Mouse (Mus musculus) embryonic facial prominence, embryonic 10.5 days (tissue): ENCODE data around the gene Ntn5. TPM values are rescaled to one million over a fixed set of nuclear protein-coding genes. Genes with fewer than 3 reads are reported as not detected.

Experiments
- DNase-seq: peaks from one replicate; pipeline ENCODE4 v3.0.0-alpha.2; 2017; ENCODE audit warnings: low spot score
- H3K27ac ChIP-seq: fragments of 300-500 bp; sonication (generic); replicated peaks from 2 replicates; pipeline ENCODE4 v1.5.1; 2016; ENCODE audit warnings: mild to moderate bottlenecking
- H3K27me3 ChIP-seq: fragments of 300-500 bp; sonication (generic); replicated peaks from 2 replicates; pipeline ENCODE4 v1.6.1; 2016; ENCODE audit warnings: low read depth, mild to moderate bottlenecking; ENCODE audit not compliant: poor library complexity, severe bottlenecking
- H3K36me3 ChIP-seq: fragments of 300-500 bp; sonication (generic); replicated peaks from 2 replicates; pipeline ENCODE4 v1.6.1; 2016; ENCODE audit warnings: mild to moderate bottlenecking, moderate library complexity
- H3K4me1 ChIP-seq: fragments of 300-500 bp; sonication (generic); 2 replicates; pipeline ENCODE4 v1.6.1; 2016
- H3K4me3 ChIP-seq: fragments of 300-500 bp; sonication (generic); 2 replicates; pipeline ENCODE4 v1.5.1; 2016; ENCODE audit warnings: mild to moderate bottlenecking, moderate library complexity
- H3K9me3 ChIP-seq: fragments of 300-500 bp; sonication (generic); 2 replicates; pipeline ENCODE4 v1.6.1; 2016; ENCODE audit warnings: mild to moderate bottlenecking
- WGBS: fragments of 180-500 bp; shearing (Covaris S2); methylation state at CpG from one replicate; pipeline ENCODE4 v1.1.7; 2016; 5-methylcytosine and 5-hydroxymethylcytosine counted together
- polyA plus RNA-seq: library from polyadenylated mRNA; unstranded; fragments of >200 nt; fragmentation: Nextera tagmentation; extraction: Ambion mirVana; gene quantifications from 2 replicates; pipeline ENCODE4 v1.2.1, GENCODE M21; 2016

Gene Ntn5
- polyA plus RNA-seq, 1 experiment from 2014 or later: 0.42 TPM

DNA sequence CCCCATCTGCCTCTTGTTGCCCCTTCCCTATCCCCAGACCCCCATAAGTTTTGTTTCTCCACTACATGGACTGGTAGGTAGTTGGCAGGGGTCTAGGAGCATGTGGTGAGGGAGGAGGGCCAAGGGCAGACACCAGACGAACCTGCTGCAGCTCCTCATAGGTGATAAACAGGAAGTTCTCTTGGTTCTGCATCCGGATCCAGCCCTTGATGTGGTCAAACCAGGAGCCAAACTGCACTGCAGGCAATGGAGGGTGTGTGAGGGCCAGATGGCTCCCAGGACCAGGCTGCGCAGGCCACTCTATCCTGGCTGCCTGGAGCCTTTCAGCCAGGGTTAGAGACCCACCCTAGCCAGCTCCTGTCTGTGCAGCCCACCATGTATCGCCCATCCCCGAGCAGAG, 49.7 kb downstream of the Ntn5 start:
- Histone ChIP-seq H3K4me3 (no peak overlapping the region), H3K27me3 (no peaks in the 10 kb centered on the region), H3K4me1 (peaks cover 23% of the 10 kb centered on the region), H3K27ac (no peak overlapping the region), H3K9me3 (no peaks in the 10 kb centered on the region), H3K36me3 (peaks cover 16% of the 10 kb centered on the region)
- WGBS: 87% methylated on average over 5 of the region's 5 CpGs
- no peak for DNase-seq

DNA sequence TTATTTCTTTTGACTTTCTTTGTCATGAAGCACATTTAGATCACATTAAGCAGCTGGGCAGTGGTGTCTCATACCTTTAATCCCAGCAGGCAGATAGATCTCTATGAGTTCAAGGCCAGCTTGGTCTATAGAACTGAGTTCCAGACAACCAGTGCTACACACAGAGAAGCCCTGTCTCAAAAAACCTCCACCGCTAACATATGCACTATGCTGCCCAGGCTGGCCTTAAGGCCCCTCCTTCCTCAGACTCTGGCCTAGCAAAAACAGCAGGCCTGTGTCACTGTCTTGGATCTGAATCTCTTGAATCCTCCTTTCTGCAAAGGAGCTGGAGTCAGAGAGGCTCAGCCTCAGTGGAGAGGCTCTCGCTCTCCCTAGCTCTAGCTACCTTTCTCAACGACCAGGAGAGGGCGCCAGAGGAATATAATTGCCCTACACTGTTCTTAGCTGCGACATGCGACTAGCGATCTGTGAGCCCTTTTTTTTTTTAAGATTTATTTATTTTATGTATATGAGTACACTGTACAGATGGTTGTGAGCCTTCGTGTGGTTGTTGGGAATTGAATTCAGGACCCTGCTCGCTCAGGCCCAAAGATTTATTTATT, 55.4 kb downstream of the Ntn5 start:
- no peak overlapping the region for H3K27ac ChIP-seq
- H3K4me1 ChIP-seq: peaks cover 9% of the 10 kb centered on the region
- H3K36me3 ChIP-seq: no peaks in the 10 kb centered on the region
- peak; percentile 85 for DNase-seq
- peaks cover 16% of the 10 kb centered on the region for H3K27me3 ChIP-seq
- no peaks in the 10 kb centered on the region for H3K9me3 ChIP-seq
- 9% methylated on average over 9 of the region's 9 CpGs for WGBS
- H3K4me3 ChIP-seq: no peak overlapping the region

DNA sequence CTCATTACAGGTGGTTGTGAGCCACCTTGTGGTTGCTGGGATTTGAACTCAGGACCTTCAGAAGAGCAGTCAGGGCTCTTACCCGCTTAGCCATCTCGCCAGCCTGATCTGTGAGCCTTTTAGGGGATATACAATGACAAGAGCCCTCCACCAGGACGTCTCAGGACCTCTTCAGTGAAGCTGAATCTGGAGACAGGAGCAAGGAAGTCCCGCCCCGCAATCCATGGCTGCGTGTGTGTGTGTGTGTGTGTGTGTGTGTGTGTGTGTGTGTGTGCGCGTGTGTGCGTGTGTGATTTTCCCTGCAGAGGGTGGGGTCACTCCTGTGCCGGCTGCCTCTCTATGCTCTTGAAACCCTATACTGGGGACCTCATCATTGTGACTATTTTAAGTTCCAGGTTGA, 56.0 kb downstream of the Ntn5 start:
- no peaks in the 10 kb centered on the region for H3K36me3 ChIP-seq
- H3K4me3 ChIP-seq: no peak overlapping the region
- no peak for DNase-seq
- no peak overlapping the region for H3K27ac ChIP-seq
- H3K4me1 ChIP-seq: peaks cover 9% of the 10 kb centered on the region
- 70% methylated on average over 10 of the region's 10 CpGs for WGBS
- H3K9me3 ChIP-seq: no peaks in the 10 kb centered on the region
- peaks cover 16% of the 10 kb centered on the region for H3K27me3 ChIP-seq

DNA sequence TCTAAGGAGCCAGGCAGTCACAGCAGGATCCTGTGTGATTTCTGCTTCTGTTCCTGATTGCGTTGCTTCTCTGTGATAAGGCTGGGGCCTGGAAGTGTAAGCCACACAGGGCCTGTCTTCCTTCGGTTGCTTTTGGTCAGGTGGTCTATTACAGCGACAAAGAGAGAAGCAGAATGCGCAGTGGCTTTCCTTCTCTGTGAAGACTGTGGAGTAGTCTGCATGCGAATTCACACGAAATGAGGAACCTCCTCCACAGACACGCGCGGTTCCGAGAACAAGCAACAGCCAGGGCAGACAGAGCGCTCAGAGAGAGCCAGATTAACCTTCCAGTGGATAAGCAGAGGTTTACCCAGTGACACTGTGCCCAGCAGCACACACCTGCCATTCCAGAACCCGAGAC, 57.5 kb downstream of the Ntn5 start:
- 89% methylated on average over 12 of the region's 12 CpGs for WGBS
- no peak overlapping the region for H3K27ac ChIP-seq
- peaks cover 16% of the 10 kb centered on the region for H3K27me3 ChIP-seq
- H3K9me3 ChIP-seq: no peaks in the 10 kb centered on the region
- no peaks in the 10 kb centered on the region for H3K36me3 ChIP-seq
- H3K4me3 ChIP-seq: no peak overlapping the region
- no peak for DNase-seq
- H3K4me1 ChIP-seq: peaks cover 9% of the 10 kb centered on the region

DNA sequence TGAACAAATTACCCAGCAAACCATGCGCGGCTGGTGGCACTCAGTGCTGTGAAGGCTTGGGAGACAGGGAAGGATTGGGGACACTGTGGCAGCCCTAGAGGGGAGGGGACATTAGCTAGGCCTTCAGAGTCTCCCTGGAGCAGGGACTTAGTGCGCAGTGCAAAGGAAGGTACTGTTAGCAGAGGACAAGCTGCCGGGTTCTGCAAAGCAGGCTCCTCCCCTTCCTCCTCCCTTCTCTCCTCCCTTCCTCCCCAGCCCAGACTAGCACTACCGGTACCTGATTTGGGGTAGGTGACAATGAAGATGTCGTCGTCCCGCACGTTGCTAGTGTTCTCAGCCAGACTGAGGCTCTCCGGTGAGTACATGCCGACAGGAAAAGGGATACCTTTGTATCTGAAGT, 58.0 kb downstream of the Ntn5 start:
- no peaks in the 10 kb centered on the region for H3K36me3 ChIP-seq
- H3K4me1 ChIP-seq: peaks cover 9% of the 10 kb centered on the region
- H3K9me3 ChIP-seq: 0 out of 2 replicates have a peak, but pooled peaks cover 3% of the 10 kb centered on the region
- no peak for DNase-seq
- WGBS: 35% methylated on average over 11 of the region's 11 CpGs
- peak overlapping the region; percentile 42 for H3K4me3 ChIP-seq
- H3K27ac ChIP-seq: no peak overlapping the region
- peaks cover 16% of the 10 kb centered on the region for H3K27me3 ChIP-seq

DNA sequence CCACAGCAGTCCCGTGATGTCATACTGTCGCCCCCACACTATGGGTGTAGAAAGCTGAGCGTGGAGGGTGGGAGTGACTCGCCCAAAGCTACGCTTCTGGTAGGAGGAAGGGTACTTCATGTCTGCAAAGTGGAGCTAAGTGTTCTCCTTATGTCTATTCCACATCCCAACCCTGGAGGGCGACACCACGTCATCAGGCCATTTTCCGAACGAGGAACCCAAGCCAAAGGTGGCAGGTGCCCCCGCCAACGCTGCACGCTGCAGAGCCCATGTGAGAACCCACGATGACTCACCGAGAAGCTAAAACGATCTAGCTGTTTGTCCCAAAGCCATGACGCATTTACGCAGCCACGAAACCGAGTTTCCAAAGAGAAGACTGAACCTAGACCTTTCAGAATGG, 58.5 kb downstream of the Ntn5 start:
- Histone ChIP-seq H3K27me3 (peaks cover 16% of the 10 kb centered on the region), H3K27ac (no peak overlapping the region), H3K4me1 (peaks cover 9% of the 10 kb centered on the region), H3K9me3 (0 out of 2 replicates have a peak, but pooled peaks cover 4% of the 10 kb centered on the region), H3K36me3 (no peaks in the 10 kb centered on the region), H3K4me3 (peak overlapping the region; percentile 42)
- no peak for DNase-seq
- 36% methylated on average over 19 of the region's 19 CpGs for WGBS

Other genes starting within 250 kb of the Ntn5 start
- 44.2 and 45.5 TPM in 2 replicates for gene Gys1, start 249.2 kb upstream of the Ntn5 start, polyA plus RNA-seq
- gene Ruvbl2, start 245.9 kb upstream of the Ntn5 start, polyA plus RNA-seq: 227 TPM in 2 replicates
- gene Ftl1, start 224.1 kb upstream of the Ntn5 start, polyA plus RNA-seq: 5,460 and 5,734 TPM in 2 replicates
- 243 and 247 TPM in 2 replicates for gene Bax, start 217.1 kb upstream of the Ntn5 start, polyA plus RNA-seq
- gene Tulp2, start 202.1 kb upstream of the Ntn5 start, polyA plus RNA-seq: 0.93 and 1.4 TPM in 2 replicates
- not detected in 2 replicates for gene Gm45808, start 197.2 kb upstream of the Ntn5 start, polyA plus RNA-seq
- gene Dhdh, start 195.2 kb upstream of the Ntn5 start, polyA plus RNA-seq: 5.7 and 7.4 TPM in 2 replicates
- gene Nucb1, start 173.6 kb upstream of the Ntn5 start, polyA plus RNA-seq: 115 and 123 TPM in 2 replicates
- 18.6 and 21.6 TPM in 2 replicates for gene Ppp1r15a, start 157.8 kb upstream of the Ntn5 start, polyA plus RNA-seq
- gene Plekha4, start 157.7 kb upstream of the Ntn5 start, polyA plus RNA-seq: 1.9 and 2.3 TPM in 2 replicates
- 0.87 and 0.92 TPM in 2 replicates for gene Hsd17b14, start 129.1 kb upstream of the Ntn5 start, polyA plus RNA-seq
- gene Bcat2, start 113.9 kb upstream of the Ntn5 start, polyA plus RNA-seq: 51.1 and 51.9 TPM in 2 replicates
- not detected in 2 replicates for gene Fgf21, start 68.5 kb upstream of the Ntn5 start, polyA plus RNA-seq
- gene Fut1, start 66.7 kb upstream of the Ntn5 start, polyA plus RNA-seq: 0.07 and 0.44 TPM in 2 replicates
- gene Izumo1, start 62.2 kb upstream of the Ntn5 start, polyA plus RNA-seq: 0.07 and 0.10 TPM in 2 replicates
- 6.5 and 6.8 TPM in 2 replicates for gene Rasip1, start 56.5 kb upstream of the Ntn5 start, polyA plus RNA-seq
- 1.3 and 3.1 TPM in 2 replicates for gene Mamstr, start 44.0 kb upstream of the Ntn5 start, polyA plus RNA-seq
- gene Fut2, start 17.6 kb upstream of the Ntn5 start, polyA plus RNA-seq: 0.07 and 0.16 TPM in 2 replicates
- 0.55 and 0.64 TPM in 2 replicates for gene Sec1, start 10.4 kb downstream of the Ntn5 start, polyA plus RNA-seq
- gene Car11, start 15.8 kb downstream of the Ntn5 start, polyA plus RNA-seq: 8.5 and 9.1 TPM in 2 replicates
- gene Dbp, start 21.1 kb downstream of the Ntn5 start, polyA plus RNA-seq: 3.6 and 4.3 TPM in 2 replicates
- gene Rpl18, start 31.4 kb downstream of the Ntn5 start, polyA plus RNA-seq: 1,168 and 1,206 TPM in 2 replicates
- gene Sphk2, start 34.0 kb downstream of the Ntn5 start, polyA plus RNA-seq: 41.5 and 42.1 TPM in 2 replicates
- gene Fam83e, start 37.2 kb downstream of the Ntn5 start, polyA plus RNA-seq: 1.8 and 2.2 TPM in 2 replicates
- gene Spaca4, start 41.8 kb downstream of the Ntn5 start, polyA plus RNA-seq: 0.22 TPM in 1 of 2 replicates, not detected in the other
- gene Lmtk3, start 99.7 kb downstream of the Ntn5 start, polyA plus RNA-seq: 2.1 and 3.0 TPM in 2 replicates
- gene Sult2b1, start 100.6 kb downstream of the Ntn5 start, polyA plus RNA-seq: 1.6 and 1.7 TPM in 2 replicates
- gene Cyth2, start 130.6 kb downstream of the Ntn5 start, polyA plus RNA-seq: 157 and 161 TPM in 2 replicates
- gene Kcnj14, start 140.8 kb downstream of the Ntn5 start, polyA plus RNA-seq: 0.88 and 1.5 TPM in 2 replicates
- gene Grwd1, start 146.9 kb downstream of the Ntn5 start, polyA plus RNA-seq: 127 and 132 TPM in 2 replicates
- 30.4 and 36.6 TPM in 2 replicates for gene Kdelr1, start 188.8 kb downstream of the Ntn5 start, polyA plus RNA-seq
- gene Grin2d, start 194.4 kb downstream of the Ntn5 start, polyA plus RNA-seq: 0.09 and 0.20 TPM in 2 replicates
- gene Syngr4, start 212.7 kb downstream of the Ntn5 start, polyA plus RNA-seq: 1.2 and 1.3 TPM in 2 replicates
- 4.5 and 5.5 TPM in 2 replicates for gene Tmem143, start 212.9 kb downstream of the Ntn5 start, polyA plus RNA-seq
- 9.9 and 15.6 TPM in 2 replicates for gene Emp3, start 237.4 kb downstream of the Ntn5 start, polyA plus RNA-seq
- 4.6 and 6.8 TPM in 2 replicates for gene Ccdc114, start 240.1 kb downstream of the Ntn5 start, polyA plus RNA-seq